20 mouse cellular contexts compared by ENCODE assay signal in the genomic region with DNA sequence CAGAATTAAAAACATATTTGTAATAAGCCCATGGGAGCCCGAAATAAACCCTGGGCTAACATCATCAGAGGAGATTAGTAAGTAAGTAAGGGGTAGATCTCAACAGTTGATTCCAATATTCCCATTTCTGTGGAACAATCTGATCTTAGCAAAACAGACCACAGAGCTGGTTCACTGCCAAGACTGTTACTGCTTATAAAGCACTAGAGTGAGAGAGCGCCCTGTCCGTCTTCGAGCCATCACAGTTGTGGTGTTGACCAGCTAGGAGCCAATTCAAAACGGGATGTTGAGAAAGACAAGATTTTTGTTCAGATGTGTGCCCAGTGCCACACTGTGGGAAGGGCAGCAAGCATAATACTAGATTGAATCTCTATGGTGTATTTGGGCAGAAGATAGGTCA. TPM values are rescaled to one million over a fixed set of nuclear protein-coding genes. Genes with fewer than 3 reads are reported as not detected.
DNase-seq lines count a peak whose midpoint lies in the region; ATAC-seq lines count a peak whose summit lies in the region.
"Had no signal": no experiment of that assay in that cellular context is flagged by ENCODE, and none has a peak within 500 bp of the region (broad histone marks: within the 10 kb centered on the region; RNA-seq: fewer than 3 reads in every experiment).

No protein-coding gene starts in this region.

- ATAC-seq in embryonic facial prominence, embryonic 14.5 days (ENCODE audit: low read depth): no peak
- ATAC-seq in kidney, embryonic 16.5 days (ENCODE audit: low FRiP score, low TSS enrichment): no peak
- ATAC-seq: midbrain, embryonic 16.5 days had no signal

- H3K4me3 ChIP-seq in embryonic facial prominence, embryonic 14.5 days (ENCODE audit: low read depth, low read length): no peak overlapping the region
- H3K4me3 ChIP-seq in embryonic facial prominence, embryonic 10.5 days: no peak overlapping the region
- no peak overlapping the region for H3K4me3 ChIP-seq in kidney, embryonic 16.5 days (ENCODE audit: low read length)
- H3K4me3 ChIP-seq: forebrain, embryonic 12.5 days; heart, embryonic 15.5 days; hindbrain, embryonic 10.5 days; left cerebral cortex, adult 2 months; liver, embryonic 13.5 days; lung, embryonic 15.5 days; megakaryocyte, embryonic 14.5 days had no signal

- H3K27me3 ChIP-seq in embryonic facial prominence, embryonic 14.5 days (replicated peaks; ENCODE audit: control insufficient read depth, insufficient read depth, low read length): no peaks in the 10 kb centered on the region
- no peaks in the 10 kb centered on the region for H3K27me3 ChIP-seq in embryonic facial prominence, embryonic 10.5 days (replicated peaks; ENCODE audit: low read depth, poor library complexity, severe bottlenecking)
- H3K27me3 ChIP-seq in kidney, embryonic 16.5 days (ENCODE audit: insufficient read depth, low read length): no peaks in the 10 kb centered on the region
- H3K27me3 ChIP-seq: forebrain, embryonic 12.5 days; heart, embryonic 15.5 days; liver, embryonic 13.5 days; lung, embryonic 15.5 days; megakaryocyte, embryonic 14.5 days had no signal

- peaks cover 96% of the 10 kb centered on the region for H3K36me3 ChIP-seq in embryonic facial prominence, embryonic 14.5 days (ENCODE audit: control insufficient read depth, insufficient read depth, low read length)
- peaks cover 100% of the 10 kb centered on the region for H3K36me3 ChIP-seq in embryonic facial prominence, embryonic 10.5 days (replicated peaks)
- H3K36me3 ChIP-seq in kidney, embryonic 16.5 days (ENCODE audit: insufficient read depth, low read length): peaks cover 78% of the 10 kb centered on the region

- H3K4me1 ChIP-seq in embryonic facial prominence, embryonic 14.5 days (ENCODE audit: control insufficient read depth, insufficient read depth, low read length): no peaks in the 10 kb centered on the region
- H3K4me1 ChIP-seq in embryonic facial prominence, embryonic 10.5 days: no peaks in the 10 kb centered on the region
- no peaks in the 10 kb centered on the region for H3K4me1 ChIP-seq in kidney, embryonic 16.5 days (ENCODE audit: insufficient read depth, low read length)
- H3K4me1 ChIP-seq: forebrain, embryonic 12.5 days; heart, embryonic 15.5 days; hindbrain, embryonic 10.5 days; liver, embryonic 13.5 days; lung, embryonic 15.5 days; megakaryocyte, embryonic 14.5 days had no signal

- no peak overlapping the region for H3K4me2 ChIP-seq in embryonic facial prominence, embryonic 14.5 days (ENCODE audit: low read depth, low read length)
- no peak overlapping the region for H3K4me2 ChIP-seq in kidney, embryonic 16.5 days (replicated peaks; ENCODE audit: low read depth, low read length)
- H3K4me2 ChIP-seq: forebrain, embryonic 12.5 days; heart, embryonic 15.5 days; liver, embryonic 13.5 days; lung, embryonic 15.5 days had no signal

- WGBS in embryonic facial prominence, embryonic 14.5 days: 74% methylated on average over 5 of the region's 5 CpGs
- WGBS in embryonic facial prominence, embryonic 10.5 days: 94% methylated on average over 5 of the region's 5 CpGs
- WGBS in kidney, embryonic 16.5 days: 91% methylated on average over 5 of the region's 5 CpGs

- DNase-seq in embryonic facial prominence, embryonic 14.5 days (ENCODE audit: low spot score): peak; percentile 70
- no peak for DNase-seq in embryonic facial prominence, embryonic 10.5 days (ENCODE audit: low spot score)
- peak; percentile 21 for DNase-seq in kidney, postnatal 14 days
- peak; percentile 5 for DNase-seq in lung, postnatal 36 days
- DNase-seq in lung, postnatal 4 days: no peak
- no peak for DNase-seq in urinary bladder, postnatal 4 days (ENCODE audit: low spot score in 2 of 2)
- DNase-seq: embryo, embryonic 11 days; heart, adult 18-20 months; liver, embryonic 13.5 days; right cerebral cortex, adult 18-20 months; thymus, postnatal 4 days had no signal

- no peak overlapping the region for H3K9ac ChIP-seq in embryonic facial prominence, embryonic 14.5 days (ENCODE audit: low read depth, low read length)
- no peak overlapping the region for H3K9ac ChIP-seq in kidney, embryonic 16.5 days (replicated peaks; ENCODE audit: low read length)
- H3K9ac ChIP-seq: forebrain, embryonic 12.5 days; heart, embryonic 15.5 days; liver, embryonic 13.5 days; lung, embryonic 15.5 days had no signal

- no peaks in the 10 kb centered on the region for H3K9me3 ChIP-seq in embryonic facial prominence, embryonic 14.5 days (ENCODE audit: control insufficient read depth, low read length)
- no peaks in the 10 kb centered on the region for H3K9me3 ChIP-seq in embryonic facial prominence, embryonic 10.5 days
- H3K9me3 ChIP-seq in kidney, embryonic 16.5 days (ENCODE audit: low read length): no peaks in the 10 kb centered on the region
- H3K9me3 ChIP-seq: forebrain, embryonic 12.5 days; heart, embryonic 15.5 days; hindbrain, embryonic 10.5 days; liver, embryonic 13.5 days; lung, embryonic 15.5 days; megakaryocyte, embryonic 14.5 days had no signal

- H3K27ac ChIP-seq in embryonic facial prominence, embryonic 14.5 days (replicated peaks; ENCODE audit: low read depth, low read length): no peak overlapping the region
- no peak overlapping the region for H3K27ac ChIP-seq in embryonic facial prominence, embryonic 10.5 days (replicated peaks)
- no peak overlapping the region for H3K27ac ChIP-seq in kidney, embryonic 16.5 days (ENCODE audit: low read length)
- H3K27ac ChIP-seq: forebrain, embryonic 12.5 days; heart, embryonic 15.5 days; hindbrain, embryonic 10.5 days; kidney, postnatal 0 days; left cerebral cortex, adult 2 months; liver, embryonic 13.5 days; lung, embryonic 15.5 days had no signal

RNA-seq across cellular contexts. Expression of gene Ttc19, which starts 49.9 kb away (rescaled TPM):
- polyA plus RNA-seq in embryonic facial prominence, embryonic 14.5 days (2014; fragmentation: Nextera tagmentation; extraction: Ambion mirVana): 16.7 and 17.5 TPM in 2 replicates
- 18.3 and 19.5 TPM in 2 replicates for polyA plus RNA-seq in embryonic facial prominence, embryonic 10.5 days (2016; fragmentation: Nextera tagmentation; extraction: Ambion mirVana)
- 17.2 and 19.8 TPM in 2 replicates for polyA plus RNA-seq in kidney, embryonic 16.5 days (2015; fragmentation: Nextera tagmentation; extraction: Ambion mirVana)

RNA-seq across cellular contexts. Expression of gene Zswim7, which starts 50.0 kb away (rescaled TPM):
- polyA plus RNA-seq in embryonic facial prominence, embryonic 14.5 days (2014; fragmentation: Nextera tagmentation; extraction: Ambion mirVana): 25.2 and 27.0 TPM in 2 replicates
- 18.1 and 21.7 TPM in 2 replicates for polyA plus RNA-seq in embryonic facial prominence, embryonic 10.5 days (2016; fragmentation: Nextera tagmentation; extraction: Ambion mirVana)
- polyA plus RNA-seq in kidney, embryonic 16.5 days (2015; fragmentation: Nextera tagmentation; extraction: Ambion mirVana): 23.0 and 24.3 TPM in 2 replicates

Comparison
In these comparisons a context has a peak if more than half of its experiments do, and no peak if none do; other contexts are left out.
1. DNase-seq: peak in embryonic facial prominence, embryonic 14.5 days (single experiment), kidney, postnatal 14 days (single experiment) and lung, postnatal 36 days (single experiment); none in embryonic facial prominence, embryonic 10.5 days (single experiment), lung, postnatal 4 days (0 of 2) and urinary bladder, postnatal 4 days (0 of 2).